Mouse (Mus musculus) testis, adult 2 months (tissue): ENCODE data around the gene Sirt6. TPM values are rescaled to one million over a fixed set of nuclear protein-coding genes. Genes with fewer than 3 reads are reported as not detected.
A peak's percentile ranks its signal among the peaks of the same experiment; 100 is the strongest.

ENCODE experiments used
- H3K27ac ChIP-seq: fragments of 200-500 bp; 2 replicates; pipeline ENCODE4 v1.5.1; 2012; ENCODE audit warnings: low read depth, low read length; ENCODE audit not compliant: control insufficient read depth, insufficient read depth
- H3K27me3 ChIP-seq: fragments of 200-500 bp; 2 replicates; pipeline ENCODE4 v1.6.1; 2012; ENCODE audit warnings: mild to moderate bottlenecking, low read length, moderate library complexity; ENCODE audit not compliant: control insufficient read depth, insufficient read depth
- H3K36me3 ChIP-seq: fragments of 200-500 bp; 2 replicates; pipeline ENCODE4 v1.6.1; 2012; ENCODE audit warnings: mild to moderate bottlenecking, low read length; ENCODE audit not compliant: control insufficient read depth, insufficient read depth
- H3K4me1 ChIP-seq: fragments of 200-500 bp; 2 replicates; pipeline ENCODE4 v1.6.1; 2012; ENCODE audit warnings: low read length; ENCODE audit not compliant: control insufficient read depth, insufficient read depth
- H3K4me3 ChIP-seq: fragments of 200-500 bp; 2 replicates; pipeline ENCODE4 v1.5.1; 2012; ENCODE audit warnings: low read depth, mild to moderate bottlenecking, low read length, moderate library complexity, mixed read lengths; ENCODE audit not compliant: control insufficient read depth
- CTCF ChIP-seq: fragments of 200-500 bp; IDR thresholded peaks from 2 replicates; pipeline ENCODE4 v1.5.1; 2012; ENCODE audit warnings: low read depth, mild to moderate bottlenecking, inconsistent platforms, low read length, moderate library complexity; ENCODE audit not compliant: control insufficient read depth, insufficient read depth, insufficient replicate concordance
- POLR2A ChIP-seq: fragments of 200-500 bp; IDR thresholded peaks from 2 replicates; pipeline ENCODE4 v1.6.1; 2012; ENCODE audit warnings: low read depth, mild to moderate bottlenecking, inconsistent platforms, low read length, moderate library complexity; ENCODE audit not compliant: control insufficient read depth
- polyA plus RNA-seq: library from polyadenylated mRNA; depleted of rRNA; stranded (reverse); fragments of >200 nt; gene quantifications from 2 replicates; pipeline ENCODE4 v1.2.3, GENCODE M21; 2012

Gene Sirt6
- polyA plus RNA-seq, 1 experiment = 6.7 TPM

- no peak for TF ChIP-seq POLR2A
- TF ChIP-seq CTCF = no peak
- H3K4me1 ChIP-seq = peaks cover 6% of the 10 kb centered on the region
- no peaks in the 10 kb centered on the region for H3K36me3 ChIP-seq
- H3K27ac ChIP-seq = no peak overlapping the region
- H3K4me3 ChIP-seq = no peak overlapping the region
- H3K27me3 ChIP-seq = no peaks in the 10 kb centered on the region
Observed at GRCm38 (mm10) chr10:81592631-81593030, 35.0 kb downstream of the Sirt6 start.

GRCm38 (mm10) chr10:81591846-81592245 is 35.8 kb downstream of the Sirt6 start:
- Histone ChIP-seq H3K27ac (no peak overlapping the region), H3K36me3 (no peaks in the 10 kb centered on the region), H3K27me3 (no peaks in the 10 kb centered on the region), H3K4me1 (peaks cover 6% of the 10 kb centered on the region), H3K4me3 (no peak overlapping the region)
- no peak for TF ChIP-seq CTCF
- no peak for TF ChIP-seq POLR2A

- TF ChIP-seq POLR2A (no peak), CTCF (no peak)
- Histone ChIP-seq H3K4me3 (no peak overlapping the region), H3K36me3 (no peaks in the 10 kb centered on the region), H3K27me3 (no peaks in the 10 kb centered on the region), H3K27ac (no peak overlapping the region), H3K4me1 (no peaks in the 10 kb centered on the region; the same call in 1 of the 2 replicates)
Observed at GRCm38 (mm10) chr10:81588739-81589138, 38.9 kb downstream of the Sirt6 start.

- Histone ChIP-seq H3K27ac (no peak overlapping the region), H3K4me1 (peaks cover 6% of the 10 kb centered on the region; the same call in 1 of the 2 replicates), H3K36me3 (no peaks in the 10 kb centered on the region), H3K27me3 (no peaks in the 10 kb centered on the region), H3K4me3 (no peak overlapping the region)
- TF ChIP-seq POLR2A = no peak
- no peak for TF ChIP-seq CTCF
Observed at GRCm38 (mm10) chr10:81583347-81583746, 44.2 kb downstream of the Sirt6 start.

GRCm38 (mm10) chr10:81580441-81581070 is 47.0 kb downstream of the Sirt6 start:
- H3K4me3 ChIP-seq = no peak overlapping the region
- no peak overlapping the region for H3K27ac ChIP-seq
- H3K4me1 ChIP-seq = peaks cover 16% of the 10 kb centered on the region
- H3K27me3 ChIP-seq = no peaks in the 10 kb centered on the region
- H3K36me3 ChIP-seq = no peaks in the 10 kb centered on the region
- peak; percentile 42; the same call in 1 of the 2 replicates for TF ChIP-seq CTCF
- no peak for TF ChIP-seq POLR2A

GRCm38 (mm10) chr10:81579967-81580366 is 47.6 kb downstream of the Sirt6 start:
- TF ChIP-seq POLR2A (no peak), CTCF (no peak)
- H3K27me3 ChIP-seq = no peaks in the 10 kb centered on the region
- no peak overlapping the region for H3K4me3 ChIP-seq
- peaks cover 21% of the 10 kb centered on the region for H3K4me1 ChIP-seq
- H3K36me3 ChIP-seq = no peaks in the 10 kb centered on the region
- H3K27ac ChIP-seq = no peak overlapping the region

- Histone ChIP-seq H3K4me3 (peak overlapping the region; percentile 67), H3K27ac (no peak overlapping the region), H3K36me3 (no peaks in the 10 kb centered on the region), H3K4me1 (peaks cover 48% of the 10 kb centered on the region), H3K27me3 (no peaks in the 10 kb centered on the region)
- no peak for TF ChIP-seq CTCF
- TF ChIP-seq POLR2A = no peak
Observed at GRCm38 (mm10) chr10:81575695-81576094, 51.9 kb downstream of the Sirt6 start.

- H3K36me3 ChIP-seq = no peaks in the 10 kb centered on the region
- TF ChIP-seq POLR2A = no peak
- TF ChIP-seq CTCF = no peak
- H3K27me3 ChIP-seq = no peaks in the 10 kb centered on the region
- H3K4me1 ChIP-seq = peaks cover 46% of the 10 kb centered on the region
- H3K4me3 ChIP-seq = peak overlapping the region; percentile 67
- H3K27ac ChIP-seq = peak overlapping the region; percentile 7; the same call in 1 of the 2 replicates
Observed at GRCm38 (mm10) chr10:81575208-81575631, 52.4 kb downstream of the Sirt6 start.
